Mouse (Mus musculus) ES-Bruce4 (cell line): Measurements from ENCODE around the gene E2f1.

Experiments used
- CTCF ChIP-seq: IDR thresholded peaks from one replicate; pipeline ENCODE4 v1.8.1; 2011; ENCODE audit warnings: low read depth, low read length
- EP300 ChIP-seq: IDR thresholded peaks from 2 replicates; pipeline ENCODE4 v1.6.1; 2011; ENCODE audit warnings: low read depth, low read length; ENCODE audit not compliant: insufficient read depth
- POLR2A ChIP-seq: IDR thresholded peaks from one replicate; pipeline ENCODE4 v1.8.1; 2011; ENCODE audit warnings: low read length; ENCODE audit not compliant: insufficient read depth

DNA sequence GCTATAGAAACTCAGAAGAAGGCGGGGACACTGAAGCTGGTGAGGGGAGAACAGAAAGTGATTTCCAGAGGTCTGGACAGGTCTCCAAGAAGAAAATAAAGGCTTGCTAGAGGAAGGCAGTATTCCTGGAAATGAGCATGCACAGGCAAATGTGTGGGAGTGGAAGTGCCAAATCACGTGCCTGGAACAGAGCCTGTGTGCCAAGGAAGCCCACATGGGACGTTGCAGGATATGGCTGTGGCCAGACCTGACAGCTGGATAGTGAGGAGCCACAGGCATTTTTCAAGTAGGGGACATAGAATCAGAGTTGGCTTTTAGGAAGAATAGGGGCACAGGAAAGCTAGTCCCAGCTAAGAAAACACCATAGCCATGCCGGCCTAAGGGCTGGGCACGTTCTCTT lies 26.1 kb upstream of the E2f1 start:
- no peak for TF ChIP-seq POLR2A
- TF ChIP-seq EP300: no peak
- TF ChIP-seq CTCF: no peak
